Mouse (Mus musculus): ENCODE measurements around the gene Vrk3. TPM values are rescaled to one million over a fixed set of nuclear protein-coding genes. Genes with fewer than 3 reads are reported as not detected.
"Not testable (repeated sequence)": the region's sequence is repeated elsewhere in the genome, so short reads cannot be mapped to it uniquely, and the experiment has no call there.

Gene Vrk3
- polyA plus RNA-seq (2014; fragmentation: Nextera tagmentation; extraction: Ambion mirVana): 36.4 and 39.2 TPM in 2 replicates

- peak within 1 kb of the TSS; percentile 70 for H3K4me3 ChIP-seq (ENCODE audit: low read depth, low read length)
- H3K4me2 ChIP-seq: peak within 1 kb of the TSS; percentile 91
- no peaks in the 10 kb centered on the region for H3K9me3 ChIP-seq (ENCODE audit: control insufficient read depth, low read length)
- peaks cover 18% of the 10 kb centered on the region for H3K4me1 ChIP-seq (replicated peaks; ENCODE audit: control insufficient read depth, insufficient read depth, low read length)
- H3K27me3 ChIP-seq (replicated peaks; ENCODE audit: control insufficient read depth, insufficient read depth, low read length): no peaks in the 10 kb centered on the region
- peak within 1 kb of the TSS; percentile 90 for H3K27ac ChIP-seq (ENCODE audit: low read depth, low read length)
- H3K36me3 ChIP-seq (ENCODE audit: control insufficient read depth, insufficient read depth, low read length): peaks cover 2% of the 10 kb centered on the region; the same call in 1 of the 2 replicates
- under 1% methylated on average over 44 of the region's 44 CpGs for WGBS
- H3K9ac ChIP-seq (ENCODE audit: low read depth, low read length): peak within 1 kb of the TSS; percentile 70
- ATAC-seq (replicated peaks; ENCODE audit: low FRiP score) (peak; percentile 98), DNase-seq (ENCODE audit: low spot score) (peak; percentile 97)
Measured at GRCm38 (mm10) chr7:44748101-44749044, at the start of gene Vrk3. Gene Vrk3, plus strand, starts transcription at chr7:44748413.

DNA sequence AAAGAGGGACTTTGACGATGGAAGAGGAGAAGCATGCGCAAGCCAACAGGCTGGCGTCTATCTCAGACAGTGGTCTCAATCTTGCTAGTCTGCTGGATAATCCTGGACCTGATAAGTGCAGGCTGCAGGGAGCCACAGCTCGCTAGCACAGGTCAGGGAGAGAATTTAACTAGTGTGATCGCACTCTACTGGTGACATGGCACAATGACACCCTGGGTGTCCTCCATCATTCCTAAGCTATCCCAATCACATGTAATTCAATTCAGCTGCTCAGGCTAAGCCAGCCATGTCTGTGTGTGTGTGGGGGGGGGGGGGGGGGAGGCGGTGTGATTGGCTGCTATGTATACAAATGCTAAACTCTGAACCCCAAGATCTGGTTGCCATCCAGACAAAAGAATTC, 46.3 kb upstream of the Vrk3 start:
- H3K9ac ChIP-seq (ENCODE audit: low read depth, low read length): no peak overlapping the region
- no peak for ATAC-seq (replicated peaks; ENCODE audit: low FRiP score)
- no peak overlapping the region for H3K4me2 ChIP-seq
- H3K27ac ChIP-seq (ENCODE audit: low read depth, low read length): no peak overlapping the region
- no peaks in the 10 kb centered on the region for H3K36me3 ChIP-seq (ENCODE audit: control insufficient read depth, insufficient read depth, low read length)
- no peaks in the 10 kb centered on the region for H3K9me3 ChIP-seq (ENCODE audit: control insufficient read depth, low read length)
- H3K27me3 ChIP-seq (replicated peaks; ENCODE audit: control insufficient read depth, insufficient read depth, low read length): no peaks in the 10 kb centered on the region
- H3K4me3 ChIP-seq (ENCODE audit: low read depth, low read length): no peak overlapping the region
- no peak for DNase-seq (ENCODE audit: low spot score)
- WGBS: 7% methylated on average over 6 of the region's 6 CpGs
- H3K4me1 ChIP-seq (replicated peaks; ENCODE audit: control insufficient read depth, insufficient read depth, low read length): no peaks in the 10 kb centered on the region

- WGBS: 68% methylated on average over 8 of the region's 8 CpGs
- Histone ChIP-seq H3K9ac (ENCODE audit: low read depth, low read length) (no peak overlapping the region), H3K4me2 (no peak overlapping the region), H3K36me3 (ENCODE audit: control insufficient read depth, insufficient read depth, low read length) (no peaks in the 10 kb centered on the region), H3K27ac (ENCODE audit: low read depth, low read length) (no peak overlapping the region), H3K27me3 (replicated peaks; ENCODE audit: control insufficient read depth, insufficient read depth, low read length) (no peaks in the 10 kb centered on the region), H3K4me1 (replicated peaks; ENCODE audit: control insufficient read depth, insufficient read depth, low read length) (no peaks in the 10 kb centered on the region), H3K4me3 (ENCODE audit: low read depth, low read length) (no peak overlapping the region), H3K9me3 (ENCODE audit: control insufficient read depth, low read length) (no peaks in the 10 kb centered on the region)
- no peak for DNase-seq (ENCODE audit: low spot score)
- no peak for ATAC-seq (replicated peaks; ENCODE audit: low FRiP score)
Measured at GRCm38 (mm10) chr7:44702985-44703384, 45.2 kb upstream of the Vrk3 start.

- Histone ChIP-seq H3K4me2 (no peak overlapping the region), H3K27ac (ENCODE audit: low read depth, low read length) (no peak overlapping the region), H3K9ac (ENCODE audit: low read depth, low read length) (no peak overlapping the region), H3K27me3 (replicated peaks; ENCODE audit: control insufficient read depth, insufficient read depth, low read length) (no peaks in the 10 kb centered on the region), H3K36me3 (ENCODE audit: control insufficient read depth, insufficient read depth, low read length) (no peaks in the 10 kb centered on the region), H3K4me3 (ENCODE audit: low read depth, low read length) (no peak overlapping the region), H3K4me1 (replicated peaks; ENCODE audit: control insufficient read depth, insufficient read depth, low read length) (no peaks in the 10 kb centered on the region), H3K9me3 (ENCODE audit: control insufficient read depth, low read length) (no peaks in the 10 kb centered on the region)
- WGBS: 53% methylated on average over 3 of the region's 3 CpGs
- ATAC-seq (replicated peaks; ENCODE audit: low FRiP score): no peak
- DNase-seq (ENCODE audit: low spot score): no peak
Measured at GRCm38 (mm10) chr7:44704363-44704762, 43.9 kb upstream of the Vrk3 start.

DNA sequence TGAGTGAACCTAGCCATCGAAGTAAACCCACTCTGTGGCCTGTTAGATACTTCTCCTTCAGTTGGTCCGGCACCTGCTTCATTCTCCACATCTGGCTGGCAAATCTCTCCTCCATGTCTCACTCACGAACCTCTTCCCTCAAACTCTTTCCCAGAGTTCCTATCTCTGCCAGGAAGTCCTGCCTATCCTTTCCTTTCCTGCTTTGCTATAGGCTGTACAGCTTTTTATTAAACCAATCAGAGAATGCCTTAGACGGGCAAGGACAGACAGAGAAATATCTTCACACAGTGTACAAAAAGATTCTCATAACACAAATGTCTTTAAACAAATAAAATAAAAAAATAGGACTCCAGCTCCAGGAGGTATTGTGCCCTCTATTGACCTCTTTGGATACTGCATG, 43.1 kb upstream of the Vrk3 start:
- Histone ChIP-seq H3K9ac (ENCODE audit: low read depth, low read length) (no peak overlapping the region), H3K36me3 (ENCODE audit: control insufficient read depth, insufficient read depth, low read length) (no peaks in the 10 kb centered on the region), H3K9me3 (ENCODE audit: control insufficient read depth, low read length) (no peaks in the 10 kb centered on the region), H3K4me1 (replicated peaks; ENCODE audit: control insufficient read depth, insufficient read depth, low read length) (no peaks in the 10 kb centered on the region), H3K27me3 (replicated peaks; ENCODE audit: control insufficient read depth, insufficient read depth, low read length) (no peaks in the 10 kb centered on the region), H3K27ac (ENCODE audit: low read depth, low read length) (no peak overlapping the region), H3K4me2 (no peak overlapping the region), H3K4me3 (ENCODE audit: low read depth, low read length) (no peak overlapping the region)
- 89% methylated on average over 4 of the region's 4 CpGs for WGBS
- no peak for ATAC-seq (replicated peaks; ENCODE audit: low FRiP score)
- DNase-seq (ENCODE audit: low spot score): no peak

GRCm38 (mm10) chr7:44706322-44706721, 41.9 kb upstream of the Vrk3 start:
- no peaks in the 10 kb centered on the region for H3K36me3 ChIP-seq (ENCODE audit: control insufficient read depth, insufficient read depth, low read length)
- H3K27me3 ChIP-seq (replicated peaks; ENCODE audit: control insufficient read depth, insufficient read depth, low read length): no peaks in the 10 kb centered on the region
- no peak overlapping the region for H3K4me3 ChIP-seq (ENCODE audit: low read depth, low read length)
- ATAC-seq (replicated peaks; ENCODE audit: low FRiP score) (no peak), DNase-seq (ENCODE audit: low spot score) (no peak)
- H3K9ac ChIP-seq (ENCODE audit: low read depth, low read length): no peak overlapping the region
- no peak overlapping the region for H3K4me2 ChIP-seq
- no peak overlapping the region for H3K27ac ChIP-seq (ENCODE audit: low read depth, low read length)
- no peaks in the 10 kb centered on the region for H3K4me1 ChIP-seq (replicated peaks; ENCODE audit: control insufficient read depth, insufficient read depth, low read length)
- H3K9me3 ChIP-seq (ENCODE audit: control insufficient read depth, low read length): no peaks in the 10 kb centered on the region

DNA sequence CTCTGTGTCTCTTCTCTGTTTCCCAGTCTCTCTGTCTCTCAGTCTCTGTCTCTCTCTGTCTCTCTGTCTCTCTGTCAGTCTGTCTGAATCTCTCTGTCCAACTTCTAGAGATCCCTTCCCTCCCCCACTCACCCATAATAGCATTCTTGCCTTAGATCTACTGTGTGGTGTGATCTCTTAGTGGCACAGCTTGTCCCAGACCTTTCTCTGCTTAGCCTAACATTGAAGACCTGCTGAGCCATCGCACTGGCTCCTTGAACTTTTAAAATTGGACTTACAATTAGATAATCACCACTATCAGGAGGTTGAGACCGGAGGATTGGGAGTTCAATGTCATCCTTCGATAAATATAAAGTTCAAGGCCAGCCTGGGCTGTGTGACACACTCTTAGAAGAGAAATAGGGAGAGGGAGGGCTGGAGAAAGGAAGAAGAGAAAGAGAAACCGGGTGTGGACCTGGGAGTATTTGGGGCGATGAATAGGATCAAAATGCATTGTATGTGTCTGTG, 41.0 kb upstream of the Vrk3 start:
- Histone ChIP-seq H3K9me3 (ENCODE audit: control insufficient read depth, low read length) (no peaks in the 10 kb centered on the region), H3K4me2 (no peak overlapping the region), H3K9ac (ENCODE audit: low read depth, low read length) (no peak overlapping the region), H3K4me3 (ENCODE audit: low read depth, low read length) (no peak overlapping the region), H3K27ac (ENCODE audit: low read depth, low read length) (no peak overlapping the region), H3K27me3 (replicated peaks; ENCODE audit: control insufficient read depth, insufficient read depth, low read length) (no peaks in the 10 kb centered on the region), H3K36me3 (ENCODE audit: control insufficient read depth, insufficient read depth, low read length) (no peaks in the 10 kb centered on the region), H3K4me1 (replicated peaks; ENCODE audit: control insufficient read depth, insufficient read depth, low read length) (no peaks in the 10 kb centered on the region)
- ATAC-seq (replicated peaks; ENCODE audit: low FRiP score) (no peak), DNase-seq (ENCODE audit: low spot score) (no peak)
- WGBS: 81% methylated on average over 5 of the region's 5 CpGs

DNA sequence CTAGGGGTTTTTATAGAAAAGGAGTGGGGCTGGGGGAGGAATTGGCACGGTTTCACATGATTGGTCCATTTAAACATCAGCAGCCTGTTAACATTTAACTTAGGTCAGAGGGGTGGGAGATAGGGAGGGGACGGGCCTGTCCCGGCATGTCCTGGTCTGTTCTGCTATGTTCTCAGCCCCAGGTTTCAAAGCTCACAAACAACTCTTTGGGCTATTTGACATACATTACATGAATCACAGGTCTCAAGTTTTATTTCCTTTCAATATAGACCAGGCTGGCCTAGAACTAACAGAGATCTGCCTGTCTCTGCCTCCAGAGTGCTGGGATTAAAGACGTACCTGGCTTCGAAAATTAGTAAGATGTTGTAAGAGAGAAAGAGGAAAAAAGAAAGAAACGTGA, 40.1 kb upstream of the Vrk3 start:
- DNase-seq (ENCODE audit: low spot score); H3K27me3 ChIP-seq (replicated peaks; ENCODE audit: control insufficient read depth, insufficient read depth, low read length); H3K36me3 ChIP-seq (ENCODE audit: control insufficient read depth, insufficient read depth, low read length); H3K4me3 ChIP-seq (ENCODE audit: low read depth, low read length); H3K9ac ChIP-seq (ENCODE audit: low read depth, low read length); H3K4me1 ChIP-seq (replicated peaks; ENCODE audit: control insufficient read depth, insufficient read depth, low read length); ATAC-seq (replicated peaks; ENCODE audit: low FRiP score); H3K27ac ChIP-seq (ENCODE audit: low read depth, low read length); H3K9me3 ChIP-seq (ENCODE audit: control insufficient read depth, low read length); H3K4me2 ChIP-seq: not testable (repeated sequence)
- WGBS: 77% methylated on average over 6 of the region's 6 CpGs

- H3K9ac ChIP-seq (ENCODE audit: low read depth, low read length): no peak within 1 kb of the TSS
- H3K4me3 ChIP-seq (ENCODE audit: low read depth, low read length): no peak within 1 kb of the TSS
- ATAC-seq (replicated peaks; ENCODE audit: low FRiP score): no peak
- H3K4me1 ChIP-seq (replicated peaks; ENCODE audit: control insufficient read depth, insufficient read depth, low read length): no peaks in the 10 kb centered on the region
- H3K9me3 ChIP-seq (ENCODE audit: control insufficient read depth, low read length): no peaks in the 10 kb centered on the region
- no peaks in the 10 kb centered on the region for H3K27me3 ChIP-seq (replicated peaks; ENCODE audit: control insufficient read depth, insufficient read depth, low read length)
- no peak within 1 kb of the TSS for H3K4me2 ChIP-seq
- no peaks in the 10 kb centered on the region for H3K36me3 ChIP-seq (ENCODE audit: control insufficient read depth, insufficient read depth, low read length)
- DNase-seq (ENCODE audit: low spot score): no peak
- H3K27ac ChIP-seq (ENCODE audit: low read depth, low read length): no peak within 1 kb of the TSS
- 68% methylated on average over 14 of the region's 14 CpGs for WGBS
Measured at GRCm38 (mm10) chr7:44708574-44708973, 39.6 kb upstream of the Vrk3 start, which contains the start of gene Izumo2. Gene Izumo2, plus strand, starts transcription at chr7:44708742.
